Mouse (Mus musculus) splenic B cell, adult 2 months (primary cell): ENCODE measurements around the gene Ablim1.

ENCODE experiments used
- DNase-seq: peaks from one replicate; pipeline ENCODE4 v3.0.0-alpha.2; 2011; ENCODE audit warnings: low read depth, low spot score
- H3K27me3 ChIP-seq: 2 replicates; pipeline ENCODE4 v1.6.1; 2012; ENCODE audit warnings: mild to moderate bottlenecking, low read length, moderate library complexity, mixed read lengths; ENCODE audit not compliant: control insufficient read depth, poor library complexity, insufficient read depth, severe bottlenecking
- H3K36me3 ChIP-seq: 2 replicates; pipeline ENCODE4 v1.6.1; 2012; ENCODE audit warnings: mild to moderate bottlenecking, low read length, moderate library complexity, mixed read lengths; ENCODE audit not compliant: control insufficient read depth, poor library complexity, insufficient read depth, severe bottlenecking

Gene Ablim1

DNA sequence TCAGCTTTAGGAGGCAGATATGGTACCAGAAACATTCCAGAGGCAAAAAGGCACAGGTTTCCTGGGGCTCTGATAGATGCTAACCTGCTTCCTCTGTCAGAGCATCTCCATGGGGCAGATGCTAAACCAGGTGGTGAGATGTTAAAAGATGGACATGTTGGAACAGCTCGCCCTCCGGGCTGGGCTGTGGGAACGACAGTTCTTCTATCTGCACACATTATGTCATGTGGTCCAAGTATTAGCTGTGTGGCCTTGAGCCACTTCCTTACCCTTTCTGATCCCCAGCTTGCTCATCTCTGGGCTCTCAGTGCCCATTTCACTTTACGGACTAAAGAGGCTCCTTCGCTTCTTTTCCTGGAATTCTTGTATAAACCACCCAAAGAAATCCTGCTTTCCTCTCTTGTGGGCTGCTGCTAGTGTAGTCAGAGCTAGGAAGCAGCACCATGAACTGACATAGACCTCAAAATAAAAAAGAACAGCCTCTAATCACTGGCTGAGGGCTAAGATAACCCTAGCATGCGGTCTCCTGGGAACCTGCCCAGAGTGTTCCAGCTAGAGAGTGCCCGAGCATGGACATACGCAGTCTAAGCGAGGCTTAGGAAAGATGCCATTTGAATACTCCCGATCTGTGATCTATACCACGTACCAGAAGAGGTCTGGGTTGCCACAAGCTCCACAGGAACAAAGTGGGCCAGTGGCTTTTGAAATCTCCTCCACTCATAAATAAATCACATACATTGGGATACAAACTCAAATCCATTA is 119.4 kb downstream of the Ablim1 start:
- no peaks in the 10 kb centered on the region; the same call in 1 of the 2 replicates for H3K27me3 ChIP-seq
- no peak for DNase-seq
- H3K36me3 ChIP-seq = no peaks in the 10 kb centered on the region

DNA sequence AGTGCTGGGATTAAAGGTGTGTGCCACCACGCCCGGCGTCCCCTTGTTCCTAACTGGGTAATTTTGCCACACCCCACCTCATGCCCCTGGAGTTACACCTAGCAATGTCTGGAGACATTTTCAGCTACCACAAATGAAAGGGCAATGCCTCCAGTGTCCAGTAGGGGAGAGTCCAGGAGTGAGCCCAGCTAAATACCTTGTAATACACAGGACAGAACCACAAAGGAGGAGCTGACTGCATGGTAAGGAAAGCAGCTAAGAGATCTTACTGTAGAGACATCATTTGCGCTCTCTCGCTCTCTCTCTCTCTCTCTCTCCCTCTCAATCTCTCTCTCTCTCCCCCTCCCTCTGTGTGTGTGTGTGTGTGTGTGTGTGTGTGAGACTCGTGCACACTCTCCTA is 120.8 kb downstream of the Ablim1 start:
- H3K27me3 ChIP-seq = no peaks in the 10 kb centered on the region; the same call in 1 of the 2 replicates
- peak; percentile 44 for DNase-seq
- no peaks in the 10 kb centered on the region for H3K36me3 ChIP-seq

DNA sequence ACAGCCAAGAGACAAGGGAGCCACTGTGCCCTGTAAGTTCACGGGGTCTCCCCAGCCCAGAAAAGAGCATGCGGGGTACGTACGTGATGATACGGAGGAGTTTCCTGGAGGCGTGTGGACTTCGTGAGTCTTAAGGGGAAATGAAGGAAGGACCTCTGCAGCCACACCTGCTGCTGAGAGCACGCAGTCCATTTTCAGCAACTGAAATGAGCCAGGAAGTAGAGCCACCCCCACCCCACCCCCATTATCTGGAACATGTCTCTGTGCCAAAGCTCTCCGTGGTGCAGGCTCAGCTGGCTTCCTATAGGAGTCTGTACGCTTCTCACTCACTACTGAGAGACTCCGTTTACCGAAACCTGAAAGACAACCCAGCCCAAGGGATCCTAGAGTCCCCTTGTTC is 121.3 kb downstream of the Ablim1 start:
- Histone ChIP-seq H3K36me3 (no peaks in the 10 kb centered on the region), H3K27me3 (no peaks in the 10 kb centered on the region; the same call in 1 of the 2 replicates)
- DNase-seq = no peak

DNA sequence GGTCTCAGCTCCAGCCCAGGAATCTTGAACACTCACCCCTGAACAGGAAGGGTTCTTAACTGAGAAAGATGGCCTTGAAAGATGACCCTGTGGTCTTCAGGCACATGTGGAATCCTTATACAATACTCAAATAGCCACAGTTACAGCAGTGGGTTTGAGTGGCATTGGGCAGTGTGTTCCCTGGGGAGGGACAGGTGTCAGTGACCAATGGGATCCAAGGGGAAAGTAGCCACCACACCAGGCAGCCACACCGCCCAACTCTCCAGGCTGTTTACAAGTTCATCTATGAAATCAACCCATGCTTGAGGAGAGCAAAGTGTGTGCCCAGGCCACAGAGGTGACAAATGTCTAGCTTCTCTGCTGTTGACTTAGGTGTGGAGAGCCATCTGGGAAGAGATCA is 123.6 kb downstream of the Ablim1 start:
- H3K36me3 ChIP-seq = no peaks in the 10 kb centered on the region
- no peaks in the 10 kb centered on the region; the same call in 1 of the 2 replicates for H3K27me3 ChIP-seq
- no peak for DNase-seq

DNA sequence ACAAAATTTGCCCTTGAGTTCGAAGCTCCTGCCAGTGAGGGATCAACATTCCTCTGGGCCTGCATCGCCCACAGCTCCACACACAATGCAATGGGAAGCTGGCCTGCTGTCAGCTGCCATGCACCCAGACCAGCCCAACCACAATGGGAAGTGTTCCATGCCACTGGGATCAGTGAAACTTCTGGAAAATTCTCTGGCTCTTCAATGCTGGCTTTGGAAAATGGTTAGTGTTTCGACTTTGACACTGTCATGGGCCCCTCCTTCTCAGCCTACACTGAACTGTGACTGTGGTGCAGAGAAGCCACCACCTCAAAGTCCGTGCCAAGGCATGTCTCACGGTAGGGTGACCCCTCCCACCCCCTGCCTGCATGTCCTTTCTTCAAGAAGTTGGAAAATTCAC is 125.3 kb downstream of the Ablim1 start:
- Histone ChIP-seq H3K36me3 (no peaks in the 10 kb centered on the region), H3K27me3 (no peaks in the 10 kb centered on the region)
- no peak for DNase-seq

DNA sequence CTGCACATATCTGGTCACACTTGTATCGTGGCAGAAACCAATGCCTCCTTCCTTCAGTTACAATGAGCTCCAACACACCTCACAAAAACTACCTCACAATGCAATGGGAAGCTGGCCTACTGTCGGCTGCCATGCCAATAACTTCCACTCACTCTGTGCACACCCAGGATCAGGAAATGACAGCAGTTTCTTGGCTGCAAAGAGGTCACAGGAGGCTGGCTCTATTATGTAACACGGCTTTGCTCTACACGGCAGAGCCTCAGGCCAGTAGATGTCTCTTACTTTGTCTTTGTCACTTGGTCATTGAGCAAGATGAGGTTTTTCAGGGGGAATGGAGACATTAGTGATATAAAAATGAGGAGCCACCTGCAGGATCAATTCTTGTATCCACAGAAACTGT is 126.2 kb downstream of the Ablim1 start:
- H3K27me3 ChIP-seq = no peaks in the 10 kb centered on the region
- no peak for DNase-seq
- no peaks in the 10 kb centered on the region for H3K36me3 ChIP-seq

DNA sequence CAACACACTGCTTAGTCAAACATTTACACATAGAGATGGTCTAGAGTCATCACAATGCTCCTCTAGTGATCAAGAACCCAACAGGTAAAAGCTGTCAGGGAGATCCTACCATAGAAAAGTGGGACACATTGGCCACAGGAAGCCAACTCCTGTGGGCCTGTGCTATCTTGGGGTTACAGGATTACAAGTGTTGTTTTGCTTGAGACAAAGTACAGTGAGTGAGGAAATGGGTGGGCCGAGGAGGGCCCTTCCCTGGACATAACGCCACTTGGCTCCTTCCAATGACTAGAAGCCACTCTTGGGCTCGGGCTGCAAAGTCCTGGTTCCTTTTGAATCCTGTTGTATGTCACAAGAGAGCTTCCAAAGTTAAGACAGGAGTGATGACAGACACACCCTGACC is 129.7 kb downstream of the Ablim1 start:
- Histone ChIP-seq H3K27me3 (no peaks in the 10 kb centered on the region), H3K36me3 (no peaks in the 10 kb centered on the region)
- DNase-seq = no peak

DNA sequence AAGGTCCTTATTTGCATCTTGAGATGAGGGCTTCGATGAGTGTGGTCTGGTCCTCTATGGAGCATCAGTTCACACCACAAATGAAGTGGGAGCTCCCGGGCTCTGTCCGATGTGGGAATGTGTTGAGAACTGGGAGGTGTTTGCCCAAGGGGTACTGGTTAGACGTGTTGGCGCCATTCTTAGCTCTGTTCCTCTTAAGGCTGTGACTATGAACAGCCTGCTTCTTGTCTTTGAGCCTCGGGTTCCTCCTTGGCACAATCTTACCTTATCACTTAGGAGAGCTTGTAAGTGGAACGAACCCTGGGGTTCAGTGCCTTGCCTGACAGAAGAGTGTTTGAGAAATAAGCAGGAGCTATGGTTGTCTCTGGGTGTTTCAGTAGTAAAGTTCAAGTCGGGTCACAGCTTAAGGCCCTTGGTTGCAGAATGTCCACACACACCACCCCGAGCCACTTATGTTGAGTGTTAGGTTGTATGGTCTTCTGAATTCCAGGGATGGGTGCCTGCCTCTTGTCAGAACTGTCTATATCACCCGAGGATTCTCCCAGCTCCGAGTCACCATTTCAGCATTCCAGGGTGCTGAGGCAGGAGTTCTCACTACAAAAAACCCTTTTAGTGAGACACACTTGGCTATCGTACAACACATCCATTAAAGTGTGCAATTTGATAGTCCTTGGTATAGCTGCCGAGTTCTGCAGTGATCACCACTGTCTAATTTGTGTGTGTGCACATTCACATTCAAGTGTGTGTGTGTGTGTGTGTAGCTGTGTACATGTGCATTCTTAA is 131.6 kb downstream of the Ablim1 start:
- DNase-seq = no peak
- H3K36me3 ChIP-seq = no peaks in the 10 kb centered on the region
- H3K27me3 ChIP-seq = no peaks in the 10 kb centered on the region

DNA sequence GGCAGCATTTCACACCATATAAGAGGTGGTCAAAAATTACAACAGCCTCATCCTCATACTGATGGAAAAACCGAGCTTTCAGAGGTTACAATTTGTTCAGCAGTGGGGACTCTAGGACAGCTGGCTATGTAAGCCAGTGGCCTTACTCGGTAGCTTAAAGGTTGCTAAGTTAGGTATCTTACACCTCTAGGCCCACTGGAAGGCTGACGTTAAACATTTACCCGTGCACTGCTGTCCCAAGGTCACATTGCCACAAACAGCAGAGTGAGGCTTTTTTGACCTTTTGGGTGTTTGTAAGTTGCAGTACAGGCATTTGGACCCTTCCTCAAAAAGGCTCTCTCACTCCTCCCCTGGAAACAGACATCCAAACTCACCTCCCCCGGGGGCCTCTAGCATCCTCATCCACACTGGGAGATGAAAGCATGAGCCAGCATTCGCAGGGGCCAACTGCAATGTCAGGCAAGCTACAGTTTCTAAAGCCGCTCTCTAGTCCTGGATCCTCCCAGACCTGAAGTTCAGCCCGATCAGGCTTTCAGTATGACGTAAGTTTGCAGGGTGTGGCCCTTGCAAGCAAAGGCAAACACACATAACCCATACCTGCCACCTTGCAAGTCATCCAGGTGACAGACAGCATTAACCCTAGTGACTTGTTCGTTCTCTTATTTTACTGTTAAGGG is 132.7 kb downstream of the Ablim1 start:
- Histone ChIP-seq H3K27me3 (no peaks in the 10 kb centered on the region), H3K36me3 (no peaks in the 10 kb centered on the region)
- DNase-seq = no peak

DNA sequence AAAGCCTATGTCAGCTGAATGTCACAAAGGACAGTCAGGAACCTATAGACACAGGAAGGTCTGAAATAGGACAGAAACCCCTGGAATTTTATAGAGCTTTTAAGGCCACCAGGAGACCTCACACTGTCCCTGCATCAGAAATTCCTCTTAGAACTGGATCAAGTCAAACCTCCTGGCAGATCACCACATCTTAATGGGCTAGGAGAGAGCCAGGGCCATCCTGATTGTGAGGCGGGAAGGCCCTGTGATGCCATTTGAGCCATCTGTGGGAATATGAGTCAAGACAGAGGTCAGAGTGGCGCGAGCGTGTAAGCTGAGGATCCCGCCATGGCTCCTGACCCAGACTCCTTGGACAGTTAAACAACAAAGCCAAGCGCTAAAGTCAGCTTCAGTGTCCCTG is 133.4 kb downstream of the Ablim1 start:
- Histone ChIP-seq H3K27me3 (no peaks in the 10 kb centered on the region), H3K36me3 (no peaks in the 10 kb centered on the region)
- DNase-seq = no peak

DNA sequence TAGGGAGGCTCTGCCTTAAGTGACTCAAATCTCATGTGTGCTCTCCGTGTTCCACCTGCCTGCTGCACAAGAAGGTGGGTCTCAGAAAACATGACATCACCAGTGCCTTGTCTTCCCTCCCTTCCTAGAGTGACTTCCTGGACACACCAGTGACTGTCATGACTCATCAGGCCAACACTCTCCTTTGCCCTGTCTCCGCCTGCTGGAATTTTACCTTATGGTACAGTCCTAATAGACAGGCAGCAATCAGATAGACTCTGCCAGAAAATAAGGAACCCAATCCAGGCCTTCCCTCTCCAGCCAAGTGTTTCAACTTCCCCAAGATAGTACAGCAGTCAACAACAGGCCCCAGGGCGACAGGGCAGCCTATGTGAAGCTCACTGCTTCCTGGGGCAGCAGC is 133.8 kb downstream of the Ablim1 start:
- no peak for DNase-seq
- H3K27me3 ChIP-seq = no peaks in the 10 kb centered on the region
- no peaks in the 10 kb centered on the region for H3K36me3 ChIP-seq

DNA sequence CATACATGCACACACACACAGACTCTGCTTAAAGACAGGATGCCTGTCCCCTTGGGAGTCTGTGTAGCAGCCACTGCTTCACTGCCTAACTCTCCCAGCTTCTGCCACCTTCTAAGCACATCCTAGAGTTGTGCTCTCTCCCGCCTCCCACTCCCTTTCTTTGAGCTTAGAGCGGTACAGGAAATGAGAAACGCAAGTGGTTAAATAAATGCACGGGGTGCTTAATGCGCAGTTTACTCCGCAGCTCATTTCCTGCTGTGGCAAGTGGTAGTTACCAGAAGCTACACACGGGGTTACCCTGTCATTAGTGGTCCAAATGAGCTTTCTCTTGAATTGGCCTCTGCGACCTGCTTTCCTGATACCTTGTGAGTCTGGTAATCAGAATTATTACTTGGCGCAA is 134.4 kb downstream of the Ablim1 start:
- Histone ChIP-seq H3K36me3 (no peaks in the 10 kb centered on the region), H3K27me3 (no peaks in the 10 kb centered on the region)
- DNase-seq = peak; percentile 24

DNA sequence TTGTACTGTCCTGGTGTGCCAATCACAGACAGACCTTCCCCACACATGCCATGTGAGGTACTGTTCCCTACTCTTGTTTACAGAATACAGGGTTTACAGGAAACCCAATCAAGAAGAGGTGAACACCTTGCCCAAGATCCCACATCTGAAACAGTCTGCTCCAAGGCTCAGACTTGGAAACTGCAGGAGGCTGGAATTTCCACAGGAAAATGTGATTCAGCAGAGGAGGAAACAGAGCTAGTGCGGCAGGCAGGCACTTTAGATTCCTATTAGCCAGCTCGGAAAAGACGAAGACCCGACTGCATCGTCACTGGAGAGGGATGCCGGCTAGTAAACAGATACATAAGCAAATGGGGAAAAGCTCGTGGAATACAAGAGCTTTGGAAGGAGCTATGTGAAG is 135.4 kb downstream of the Ablim1 start:
- no peaks in the 10 kb centered on the region for H3K36me3 ChIP-seq
- H3K27me3 ChIP-seq = no peaks in the 10 kb centered on the region
- DNase-seq = no peak

DNA sequence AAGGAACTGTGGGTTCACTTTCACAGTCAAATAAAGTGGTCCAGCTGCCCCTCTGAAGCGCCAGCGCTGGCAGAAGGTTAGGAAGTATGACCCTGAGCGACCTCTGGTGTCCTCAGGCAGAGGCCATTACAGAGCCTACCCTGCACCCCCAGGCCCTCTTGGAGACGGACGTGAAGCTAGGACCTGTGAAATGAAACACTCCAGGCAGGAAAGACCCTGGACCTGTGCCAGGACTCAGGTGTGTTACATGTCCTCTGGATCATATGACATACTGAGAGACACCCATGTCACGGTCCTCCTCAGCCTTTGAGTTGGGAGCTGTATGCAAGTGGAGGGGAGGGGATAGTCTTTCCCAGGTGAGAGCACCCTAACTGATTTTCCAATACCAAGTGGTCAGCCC is 137.4 kb downstream of the Ablim1 start:
- Histone ChIP-seq H3K36me3 (no peaks in the 10 kb centered on the region), H3K27me3 (no peaks in the 10 kb centered on the region)

DNA sequence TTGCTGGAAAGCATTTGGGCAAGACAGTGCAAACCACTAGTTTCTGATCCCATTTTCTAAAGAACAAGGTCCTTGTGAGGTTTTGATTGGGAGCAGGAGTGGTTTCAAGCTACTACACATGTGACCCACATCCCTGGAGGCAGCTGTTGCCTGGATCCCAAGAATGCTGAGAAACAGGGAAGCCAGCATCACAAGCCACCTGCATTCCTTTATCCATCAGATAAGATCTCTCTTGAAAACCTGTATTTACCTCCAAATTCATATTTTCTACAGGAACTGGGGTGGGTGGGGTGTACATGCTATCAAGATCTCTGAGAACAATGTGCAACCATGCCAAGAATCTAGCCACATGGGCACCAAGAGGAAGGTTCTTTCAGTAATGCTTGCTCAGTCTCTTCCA is 139.6 kb downstream of the Ablim1 start:
- H3K27me3 ChIP-seq = no peaks in the 10 kb centered on the region
- no peak for DNase-seq
- H3K36me3 ChIP-seq = no peaks in the 10 kb centered on the region

More for the DNA sequence above, 137.4 kb downstream of the Ablim1 start:
- no peak for DNase-seq
